16 mouse cellular contexts compared by ENCODE assay signal in genomic region chr10:18966893-18967292, GRCm38 (mm10).
"Had no signal": no experiment of that assay in that cellular context is flagged by ENCODE, and none has a peak within 500 bp of the region (broad histone marks: within the 10 kb centered on the region; RNA-seq: fewer than 3 reads in every experiment).

No protein-coding gene starts in this region.

- H3K9ac ChIP-seq: neural tube, embryonic 13.5 days; neural tube, embryonic 15.5 days; stomach, embryonic 15.5 days had no signal

- H3K27me3 ChIP-seq: neural tube, embryonic 13.5 days; neural tube, embryonic 15.5 days; stomach, embryonic 15.5 days had no signal

- H3K27ac ChIP-seq: neural tube, embryonic 13.5 days; neural tube, embryonic 15.5 days; stomach, embryonic 15.5 days; stomach, postnatal 0 days had no signal

- DNase-seq: retina, postnatal 1 day; right cerebral cortex, adult 18-20 months; right cerebral cortex, postnatal 14 days; right cerebral cortex, postnatal 25 days; right cerebral cortex, postnatal 4 days; spleen, adult 18-20 months; thymus, adult 18-20 months; thymus, adult 2 months; thymus, postnatal 14 days; thymus, postnatal 25 days; thymus, postnatal 36 days; thymus, postnatal 4 days had no signal

- H3K4me1 ChIP-seq: neural tube, embryonic 13.5 days; neural tube, embryonic 15.5 days; stomach, embryonic 15.5 days had no signal

- H3K36me3 ChIP-seq: neural tube, embryonic 13.5 days; neural tube, embryonic 15.5 days; stomach, embryonic 15.5 days had no signal

- H3K4me2 ChIP-seq: neural tube, embryonic 13.5 days; neural tube, embryonic 15.5 days; stomach, embryonic 15.5 days had no signal

- H3K4me3 ChIP-seq: neural tube, embryonic 13.5 days; neural tube, embryonic 15.5 days; stomach, embryonic 15.5 days had no signal

- H3K9me3 ChIP-seq: neural tube, embryonic 13.5 days; neural tube, embryonic 15.5 days; stomach, embryonic 15.5 days had no signal
